Mouse (Mus musculus) embryonic fibroblast, embryonic 13.5 days (primary cell): ENCODE measurements around the gene Gm16434.
"Not testable (repeated sequence)": the region's sequence is repeated elsewhere in the genome, so short reads cannot be mapped to it uniquely, and the experiment has no call there.

ENCODE experiments used
- CTCF ChIP-seq: IDR thresholded peaks from 2 replicates; pipeline ENCODE4 v1.5.1; 2011; ENCODE audit warnings: mild to moderate bottlenecking, control low read depth, low read length, moderate library complexity, borderline replicate concordance; ENCODE audit not compliant: insufficient read depth
- POLR2A ChIP-seq: IDR thresholded peaks from 2 replicates; pipeline ENCODE4 v1.6.1; 2011; ENCODE audit warnings: low read depth, mild to moderate bottlenecking, control low read depth, low read length, moderate library complexity

DNA sequence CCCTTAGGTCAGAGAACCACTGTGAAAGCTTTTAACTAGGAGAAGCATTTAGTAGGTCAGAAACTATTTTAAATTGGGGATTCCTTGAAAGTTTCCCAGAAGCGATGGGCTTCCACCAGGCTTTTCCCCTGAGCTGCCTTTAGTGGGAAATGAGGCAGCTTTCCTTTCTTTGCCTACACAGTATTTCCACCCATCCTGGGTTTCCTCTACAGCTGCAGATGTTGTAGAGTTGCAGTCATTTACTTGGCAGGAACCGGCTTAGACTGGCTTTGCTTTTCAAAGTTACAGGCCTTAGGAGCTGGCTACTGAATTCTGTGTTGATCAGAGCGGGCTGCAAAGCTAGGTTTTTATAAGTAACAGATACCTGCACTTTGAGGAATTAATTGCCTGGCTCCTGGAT lies 5.7 kb upstream of the Gm16434 start:
- not testable (repeated sequence) for TF ChIP-seq CTCF, POLR2A
